Mouse (Mus musculus): ENCODE data around the gene Rad54l2.
A peak's percentile ranks its signal among the peaks of the same experiment; 100 is the strongest.

GRCm38 (mm10) chr9:106652720-106653119 lies 136.3 kb downstream of the Rad54l2 start:
- TF ChIP-seq CTCF (IDR thresholded peaks at IDR 0.05) = peak; percentile 49
- no peak for TF ChIP-seq POLR2A (IDR thresholded peaks at IDR 0.05; ENCODE audit: insufficient read depth, low read depth, low read length)

All from heart, adult 2 months (tissue).